Mouse (Mus musculus) left cerebral cortex, adult 8-10 months (tissue): ENCODE measurements around the gene Larp1b. TPM values are rescaled to one million over a fixed set of nuclear protein-coding genes. Genes with fewer than 3 reads are reported as not detected.
"Not testable (repeated sequence)": the region's sequence is repeated elsewhere in the genome, so short reads cannot be mapped to it uniquely, and the experiment has no call there.

ENCODE experiments used
- DNase-seq, 2 experiments: peaks; one replicate each; pipeline ENCODE4 v3.0.0; 2022; ENCODE audit warnings: low spot score in 2 of 2
- total RNA-seq, 4 experiments: library from RNA; stranded (reverse); gene quantifications; 2 replicates each; pipeline ENCODE4 v1.2.4; 2022

Gene Larp1b
- 10 to 100 TPM; 19.7 to 23.1 (median 22.4) TPM for total RNA-seq

DNA sequence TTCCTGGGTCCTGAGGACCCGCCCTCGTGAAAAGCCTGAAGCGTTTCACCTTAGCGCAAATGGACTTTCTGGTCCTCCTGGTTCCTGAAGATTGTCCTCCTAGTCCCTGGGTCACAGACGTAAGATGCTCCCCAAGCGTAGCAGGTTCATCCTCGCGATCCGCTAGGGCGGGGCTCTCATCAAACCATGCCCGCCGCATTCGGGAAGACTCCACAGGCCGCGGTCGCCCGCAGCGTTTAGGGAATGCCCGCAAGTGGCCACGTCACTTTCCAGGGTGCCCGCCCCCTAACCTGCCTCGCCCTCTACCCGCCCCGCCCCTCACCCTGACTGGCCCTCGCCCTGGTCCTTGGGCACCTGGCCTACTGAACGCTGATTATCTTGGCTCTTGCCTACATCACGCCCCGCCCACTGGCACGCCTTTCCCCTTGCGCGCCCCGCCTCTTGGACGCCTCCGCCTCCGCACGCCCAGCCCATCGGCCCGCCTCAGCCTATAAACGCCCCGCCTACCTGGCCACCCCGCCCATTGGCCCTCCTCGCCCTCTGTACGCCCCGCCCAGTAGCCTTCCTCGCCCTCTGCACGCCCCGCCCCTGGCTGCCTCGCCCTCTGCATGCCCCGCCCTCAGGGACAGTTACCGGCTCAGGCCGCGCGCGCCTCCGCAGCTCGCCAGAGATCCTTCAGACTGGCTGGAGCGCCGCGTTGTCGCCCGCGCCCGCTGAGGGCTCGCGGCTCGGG, at the start of gene Larp1b:
TSS of gene Larp1b (plus strand) at position 659 of the 733 bp plus-strand sequence.
- DNase-seq: peak; percentile 94 to 99

DNA sequence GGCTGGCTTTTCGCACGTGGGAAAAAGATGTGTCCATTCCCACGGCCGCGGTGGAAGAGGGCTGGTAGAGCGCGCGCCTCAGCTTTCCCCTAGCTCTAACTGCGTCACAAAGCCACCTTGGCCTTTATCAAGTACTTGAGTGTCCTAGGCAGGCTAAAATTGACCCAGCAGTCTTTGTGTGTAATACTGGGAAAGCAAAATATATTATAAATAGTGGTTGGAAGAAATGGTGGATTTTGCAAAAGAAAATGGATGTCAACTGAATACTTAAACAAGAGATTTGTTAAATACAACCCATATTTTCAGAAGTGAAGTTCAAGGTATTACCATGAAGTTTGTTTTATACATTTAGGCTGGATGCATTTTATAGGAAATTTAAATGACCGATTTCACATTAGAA, 47.2 kb upstream of the Larp1b start, which contains the start of gene 1700034I23Rik:
TSS of gene 1700034I23Rik (minus strand) at position 101 of the 400 bp plus-strand sequence.
- DNase-seq: not testable (repeated sequence)

DNA sequence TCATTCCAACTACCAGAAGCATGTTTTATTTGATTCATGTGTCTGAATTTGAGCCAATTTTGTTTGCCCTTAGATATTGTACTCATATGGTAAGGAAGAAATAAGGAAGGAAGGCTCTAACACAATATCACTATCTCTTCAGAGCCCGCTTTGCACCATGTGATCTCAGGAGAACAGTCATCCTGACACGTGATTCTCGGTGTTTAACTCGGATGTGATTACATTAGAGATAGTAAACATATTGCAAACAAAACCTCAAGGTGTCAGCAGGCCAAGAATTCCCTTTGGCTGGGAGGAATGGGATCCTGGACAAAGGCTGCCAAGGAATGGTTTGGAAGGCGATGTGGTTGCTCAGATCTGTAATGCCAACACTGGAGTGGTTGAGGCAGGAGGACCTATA, 11.4 kb upstream of the Larp1b start:
- no peak for DNase-seq

- DNase-seq: no peak
These were observed 11.0 kb upstream of the Larp1b start for GRCm38 (mm10) chr3:40938592-40938991.

DNA sequence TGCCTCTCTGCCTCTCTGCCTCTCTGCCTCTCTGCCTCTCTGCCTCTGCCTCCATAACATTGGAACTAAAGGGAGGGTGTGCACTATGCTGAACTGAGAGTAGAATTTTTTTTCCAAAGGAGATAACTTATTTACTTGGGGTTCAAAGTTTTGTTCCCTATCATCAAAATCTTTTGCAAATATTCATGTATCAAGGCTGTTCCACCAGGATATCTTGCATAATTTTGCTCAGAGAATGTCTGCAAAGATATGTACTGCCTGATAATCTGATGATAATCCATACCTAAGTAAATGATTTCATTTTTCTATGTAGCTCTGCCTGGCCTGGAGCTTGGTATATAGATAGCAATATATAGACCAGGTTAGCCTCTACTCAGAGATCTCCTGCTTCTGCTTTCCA, 10.6 kb upstream of the Larp1b start:
- DNase-seq: no peak

- peak in 1 of 2 experiments; percentile 32 for DNase-seq
These were observed 424 bp downstream of the Larp1b start for GRCm38 (mm10) chr3:40949903-40950600.

DNA sequence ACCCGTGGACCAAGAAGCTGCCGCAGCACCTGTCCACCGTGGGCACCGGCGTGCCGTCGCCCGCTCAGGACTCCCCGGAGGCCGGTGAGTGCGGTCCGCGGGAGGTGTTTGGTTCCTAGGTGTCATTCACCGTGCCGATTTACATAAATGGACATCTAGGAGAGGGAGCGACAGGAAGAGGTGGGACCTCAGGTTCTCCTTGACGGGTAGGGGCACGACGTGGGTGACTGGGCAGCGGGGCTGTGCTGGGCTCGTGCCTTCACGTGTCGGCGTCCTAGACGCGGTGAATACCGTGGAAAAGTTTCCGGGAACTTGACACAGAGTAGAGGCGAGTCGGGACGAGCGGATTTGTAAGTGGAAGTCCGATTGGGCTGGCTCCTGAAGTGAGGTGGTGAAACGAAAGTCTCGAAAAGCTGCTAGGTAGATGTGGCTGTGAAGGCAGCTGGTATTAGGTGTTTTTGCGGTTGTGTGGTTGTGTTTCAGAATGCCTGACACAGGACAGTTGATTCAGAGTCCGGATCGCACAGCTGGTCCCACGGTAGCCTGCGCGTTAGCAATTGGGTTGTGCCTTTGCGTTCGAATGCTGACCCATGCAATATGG, 1.1 kb downstream of the Larp1b start:
- DNase-seq: peak; percentile 19 to 28

DNA sequence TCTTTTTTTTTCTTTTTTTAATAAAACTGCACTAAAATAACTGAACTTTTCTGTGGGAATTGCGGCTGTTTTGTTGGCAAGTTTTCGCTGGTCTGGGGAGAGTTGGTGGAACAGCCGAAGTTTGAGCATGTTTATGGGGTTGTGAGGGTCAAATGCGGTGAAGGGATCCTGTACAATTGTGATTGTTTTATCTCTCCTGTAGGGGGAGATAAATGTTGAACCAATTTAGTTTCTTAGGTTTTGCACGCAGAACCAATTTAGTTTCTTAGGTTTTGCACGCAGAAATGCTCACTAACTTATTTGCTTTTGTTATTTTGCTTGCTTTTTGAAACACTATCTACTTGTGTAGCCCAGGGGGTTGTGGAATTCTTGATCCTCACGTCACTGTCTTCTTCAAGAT, 1.7 kb downstream of the Larp1b start:
- no peak for DNase-seq

- DNase-seq: no peak
These were observed 3.0 kb downstream of the Larp1b start for GRCm38 (mm10) chr3:40952606-40953005.

GRCm38 (mm10) chr3:40954792-40955191, 5.2 kb downstream of the Larp1b start:
- DNase-seq: no peak

GRCm38 (mm10) chr3:40958831-40959230, 9.2 kb downstream of the Larp1b start:
- no peak for DNase-seq

- no peak for DNase-seq
These were observed 31.1 kb downstream of the Larp1b start for GRCm38 (mm10) chr3:40980758-40981157.

DNA sequence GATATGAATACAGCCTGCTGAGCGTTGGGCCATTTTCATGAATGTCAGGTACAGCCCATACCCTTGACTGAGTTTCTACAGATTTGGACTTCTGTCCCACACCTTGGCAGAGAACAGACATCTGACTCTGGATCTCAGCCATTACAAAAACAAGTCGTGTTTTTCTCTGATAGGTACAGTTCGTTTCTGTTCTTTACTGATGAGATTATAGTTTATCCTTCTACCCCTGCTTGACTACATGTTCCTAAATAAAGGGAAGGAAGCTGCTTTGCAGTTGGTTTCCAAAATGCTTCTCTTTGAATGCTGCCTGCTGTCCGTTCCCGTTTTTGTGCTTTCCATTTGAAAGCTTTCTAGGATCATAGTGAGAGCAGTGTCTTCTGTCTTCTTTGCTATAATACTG, 37.9 kb downstream of the Larp1b start:
- DNase-seq: no peak

- no peak for DNase-seq
These were observed 39.1 kb downstream of the Larp1b start for GRCm38 (mm10) chr3:40988722-40989121.

GRCm38 (mm10) chr3:40991541-40991940, 41.9 kb downstream of the Larp1b start:
- no peak for DNase-seq

DNA sequence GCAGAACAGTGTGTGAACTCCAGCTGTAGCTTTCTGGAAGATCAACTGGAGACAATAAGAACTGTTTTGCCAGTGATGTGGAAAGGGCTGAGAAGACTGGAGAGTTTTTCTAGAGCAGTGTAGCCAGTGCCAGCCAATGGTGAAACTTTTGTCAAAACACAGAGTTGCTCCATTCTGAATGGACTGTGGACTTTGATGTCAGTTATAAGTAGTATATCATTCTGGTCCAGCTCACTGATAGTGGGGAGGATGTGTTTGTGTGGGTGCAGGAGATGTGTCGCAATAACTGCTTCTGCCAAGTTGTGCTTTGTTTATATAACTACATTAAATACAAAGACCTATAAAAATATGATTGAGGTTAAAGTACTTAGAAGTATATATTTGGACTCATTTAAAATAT, 45.5 kb downstream of the Larp1b start:
- DNase-seq: no peak

GRCm38 (mm10) chr3:41009315-41009714, 59.7 kb downstream of the Larp1b start:
- DNase-seq: no peak

DNA sequence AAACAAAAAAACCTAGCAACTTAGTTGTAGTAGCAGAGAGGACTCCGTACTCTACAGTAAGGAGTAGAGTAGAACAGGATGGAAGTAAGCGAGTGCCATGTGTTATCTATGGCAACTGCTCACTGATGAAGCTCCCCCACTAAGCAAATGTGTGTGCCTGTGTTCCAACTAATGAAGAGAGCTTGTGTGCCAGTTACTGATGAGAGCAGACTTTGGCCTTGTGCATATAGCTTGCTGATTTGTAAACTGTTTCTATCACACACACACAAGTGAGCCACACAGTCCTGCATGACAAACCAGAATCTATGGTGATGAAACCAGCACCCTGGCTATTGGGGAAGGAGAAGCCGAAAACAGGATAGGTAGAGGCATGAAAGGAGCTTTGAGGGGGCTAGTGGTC, 60.4 kb downstream of the Larp1b start:
- no peak for DNase-seq

GRCm38 (mm10) chr3:41010701-41011100, 61.1 kb downstream of the Larp1b start:
- no peak for DNase-seq

DNA sequence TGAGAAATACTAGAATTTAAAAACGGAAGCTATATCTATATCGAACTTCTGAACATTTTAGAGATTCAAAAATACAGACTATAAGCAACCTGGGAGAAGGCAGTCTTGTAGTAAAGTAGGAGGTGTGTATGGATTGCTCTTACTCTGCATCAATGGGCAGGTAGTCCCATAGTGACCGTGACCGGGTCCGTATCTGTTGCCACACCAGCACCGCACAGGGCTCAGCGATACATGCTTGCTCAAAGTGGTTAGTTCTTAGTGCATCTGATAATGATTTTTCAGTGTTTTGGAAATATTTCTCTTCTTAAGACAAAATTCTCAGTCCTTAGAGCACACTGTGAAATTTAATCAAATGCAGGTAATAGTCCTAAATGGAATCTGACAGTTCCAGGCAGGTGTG, 62.8 kb downstream of the Larp1b start:
- DNase-seq: no peak

GRCm38 (mm10) chr3:41014946-41015345, 65.3 kb downstream of the Larp1b start:
- no peak for DNase-seq

- no peak for DNase-seq
These were observed 68.5 kb downstream of the Larp1b start for GRCm38 (mm10) chr3:41018022-41018608.
